Comparison of ENCODE assay signal across 9 mouse cellular contexts in the genomic region with DNA sequence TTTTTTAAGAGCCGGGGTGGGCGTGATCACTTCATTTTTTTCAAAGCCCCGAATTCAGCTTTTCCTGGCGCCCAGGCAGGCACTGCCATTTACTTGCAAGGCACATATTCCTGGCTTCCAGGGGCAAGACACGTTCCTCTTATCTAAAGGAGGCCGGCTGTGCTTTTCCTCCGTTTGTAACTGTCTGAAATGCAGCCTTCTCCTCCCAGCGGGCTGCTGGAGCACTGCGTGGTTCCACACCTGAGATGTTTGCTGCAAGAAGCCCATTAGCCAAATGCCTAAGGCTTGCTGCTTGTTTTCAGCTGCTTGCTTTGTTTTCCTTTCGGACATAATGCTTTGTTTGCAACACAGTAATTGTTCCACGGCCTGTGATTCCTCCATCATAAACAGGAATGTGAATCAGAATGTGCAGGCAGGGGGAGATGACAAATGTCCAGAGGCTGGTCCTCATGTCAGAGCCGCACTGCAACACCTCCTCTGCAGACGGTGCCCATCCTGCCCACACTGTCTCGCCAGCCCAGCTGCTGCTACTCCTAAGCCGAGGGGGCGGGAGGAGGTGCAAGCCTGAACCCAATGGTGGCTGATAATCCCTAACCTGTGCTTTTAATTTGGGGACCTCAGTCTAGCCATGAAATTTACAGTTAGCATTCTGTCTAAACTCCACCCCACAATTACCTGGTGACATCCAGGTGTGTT. TPM values are rescaled to one million over a fixed set of nuclear protein-coding genes. Genes with fewer than 3 reads are reported as not detected.
DNase-seq lines count a peak whose midpoint lies in the region; ATAC-seq and TF ChIP-seq lines count a peak whose summit lies in the region.
"Had no signal": no experiment of that assay in that cellular context is flagged by ENCODE, and none has a peak within 500 bp of the region (broad histone marks: within the 10 kb centered on the region; RNA-seq: fewer than 3 reads in every experiment).

No protein-coding gene starts in this region.

- H3K4me3 ChIP-seq in forebrain, embryonic 12.5 days (replicated peaks), result no peak overlapping the region
- no peak overlapping the region for H3K4me3 ChIP-seq in forebrain, embryonic 10.5 days
- no peak overlapping the region for H3K4me3 ChIP-seq in lung, embryonic 16.5 days (ENCODE audit: low read length)
- H3K4me3 ChIP-seq in lung, adult 2 months (replicated peaks; ENCODE audit: extremely low read depth, low read depth, low read length), result no peak overlapping the region

- intact Hi-C loops in left cerebral cortex, postnatal 25 days (cut with DNase I), result no loop called here

- WGBS in forebrain, embryonic 12.5 days, result 22% methylated on average over 16 of the region's 16 CpGs
- 29% methylated on average over 16 of the region's 16 CpGs for WGBS in forebrain, embryonic 10.5 days
- WGBS in lung, embryonic 16.5 days, result 7% methylated on average over 16 of the region's 16 CpGs
- 14% methylated on average over 16 of the region's 16 CpGs for WGBS in lung, adult 2 months

- no peaks in the 10 kb centered on the region for H3K9me3 ChIP-seq in forebrain, embryonic 12.5 days
- H3K9me3 ChIP-seq in forebrain, embryonic 10.5 days, result no peaks in the 10 kb centered on the region
- H3K9me3 ChIP-seq in lung, embryonic 16.5 days (ENCODE audit: control insufficient read depth, low read length), result no peaks in the 10 kb centered on the region

- H3K27me3 ChIP-seq in forebrain, embryonic 12.5 days, result peaks cover 25% of the 10 kb centered on the region
- H3K27me3 ChIP-seq in forebrain, embryonic 10.5 days (ENCODE audit: poor library complexity, severe bottlenecking), result peaks cover 54% of the 10 kb centered on the region
- H3K27me3 ChIP-seq in lung, embryonic 16.5 days (ENCODE audit: control insufficient read depth, insufficient read depth, low read depth, low read length), result no peaks in the 10 kb centered on the region

- no peak overlapping the region; the same call in 1 of the 2 replicates for H3K9ac ChIP-seq in forebrain, embryonic 12.5 days
- no peak overlapping the region for H3K9ac ChIP-seq in lung, embryonic 16.5 days (ENCODE audit: low read length)

- no peak for TF ChIP-seq CTCF in lung, adult 2 months (IDR thresholded peaks at IDR 0.05; ENCODE audit: insufficient read depth, low read length)

- H3K36me3 ChIP-seq in forebrain, embryonic 12.5 days (replicated peaks), result no peaks in the 10 kb centered on the region
- H3K36me3 ChIP-seq in forebrain, embryonic 10.5 days (replicated peaks), result no peaks in the 10 kb centered on the region
- H3K36me3 ChIP-seq in lung, embryonic 16.5 days (ENCODE audit: control insufficient read depth, insufficient read depth, low read length), result no peaks in the 10 kb centered on the region

- H3K4me2 ChIP-seq in forebrain, embryonic 12.5 days, result 0 out of 2 replicates have a peak overlapping the region, but pooled peaks have one; percentile 17
- peak overlapping the region; percentile 15; the same call in 1 of the 2 replicates for H3K4me2 ChIP-seq in lung, embryonic 16.5 days (ENCODE audit: low read depth, low read length)

- H3K27ac ChIP-seq in forebrain, embryonic 12.5 days, result 0 out of 2 replicates have a peak overlapping the region, but pooled peaks have one; percentile 38
- no peak overlapping the region for H3K27ac ChIP-seq in forebrain, embryonic 10.5 days
- peak overlapping the region; percentile 39 for H3K27ac ChIP-seq in lung, embryonic 16.5 days (ENCODE audit: low read length)

- DNase-seq in forebrain, embryonic 10.5 days (ENCODE audit: extremely low spot score, low spot score), result no peak
- no peak for DNase-seq in lung, adult 2 months
- peak; percentile 34 to 45 for DNase-seq in left cerebral cortex, postnatal 25 days (ENCODE audit: low spot score in 2 of 2)
- DNase-seq in right cerebral cortex, postnatal 10 days (ENCODE audit: low spot score in 2 of 2), result peak; percentile 34 to 47
- DNase-seq in layer of hippocampus, adult 18-20 months (ENCODE audit: low spot score in 2 of 2), result no peak
- no peak for DNase-seq in adrenal gland, postnatal 25 days
- DNase-seq: embryo, embryonic 11 days had no signal

- H3K4me1 ChIP-seq in forebrain, embryonic 12.5 days, result peaks cover 22% of the 10 kb centered on the region
- peaks cover 28% of the 10 kb centered on the region for H3K4me1 ChIP-seq in forebrain, embryonic 10.5 days
- 0 out of 2 replicates have a peak, but pooled peaks cover 4% of the 10 kb centered on the region for H3K4me1 ChIP-seq in lung, embryonic 16.5 days (replicated peaks; ENCODE audit: control insufficient read depth, insufficient read depth, low read length)
- H3K4me1 ChIP-seq in lung, adult 2 months (ENCODE audit: control insufficient read depth, insufficient read depth, low read length), result peaks cover 3% of the 10 kb centered on the region; the same call in 1 of the 2 replicates

- TF ChIP-seq POLR2A in lung, adult 2 months (IDR thresholded peaks at IDR 0.05; ENCODE audit: borderline replicate concordance, extremely low read depth, low read depth, low read length), result no peak

- ATAC-seq in forebrain, embryonic 12.5 days (ENCODE audit: low FRiP score), result no peak
- peak; percentile 46 for ATAC-seq in lung, embryonic 16.5 days (ENCODE audit: low read depth)

RNA-seq across cellular contexts. Expression of gene Slc6a5, which starts 27.1 kb away (rescaled TPM):
- not detected in 2 replicates for polyA plus RNA-seq in forebrain, embryonic 12.5 days (2016; fragmentation: Nextera tagmentation; extraction: Ambion mirVana)
- not detected in 2 replicates for polyA plus RNA-seq in forebrain, embryonic 10.5 days (2016; fragmentation: Nextera tagmentation; extraction: Ambion mirVana)
- not detected in 2 replicates for polyA plus RNA-seq in lung, embryonic 16.5 days (2015; fragmentation: Nextera tagmentation; extraction: Ambion mirVana)
- polyA plus RNA-seq in lung, adult 2 months (2012; rRNA removed), result not detected in 2 replicates
- total RNA-seq in left cerebral cortex, postnatal 25 days (2021), result under 1 TPM; 0.07 TPM
- under 1 TPM; 0.05 to 0.07 TPM for total RNA-seq in layer of hippocampus, adult 18-20 months (2021)
- total RNA-seq in adrenal gland, postnatal 25 days (2021), result 0.48 and 1.3 TPM in 2 replicates

Comparison
In these comparisons a context has a peak if more than half of its experiments do, and no peak if none do; other contexts are left out.
1. DNase-seq: peak in left cerebral cortex, postnatal 25 days (2 of 2) and right cerebral cortex, postnatal 10 days (2 of 2); none in forebrain, embryonic 10.5 days (single experiment), lung, adult 2 months (single experiment), layer of hippocampus, adult 18-20 months (0 of 2) and adrenal gland, postnatal 25 days (single experiment).